In the genomic region with DNA sequence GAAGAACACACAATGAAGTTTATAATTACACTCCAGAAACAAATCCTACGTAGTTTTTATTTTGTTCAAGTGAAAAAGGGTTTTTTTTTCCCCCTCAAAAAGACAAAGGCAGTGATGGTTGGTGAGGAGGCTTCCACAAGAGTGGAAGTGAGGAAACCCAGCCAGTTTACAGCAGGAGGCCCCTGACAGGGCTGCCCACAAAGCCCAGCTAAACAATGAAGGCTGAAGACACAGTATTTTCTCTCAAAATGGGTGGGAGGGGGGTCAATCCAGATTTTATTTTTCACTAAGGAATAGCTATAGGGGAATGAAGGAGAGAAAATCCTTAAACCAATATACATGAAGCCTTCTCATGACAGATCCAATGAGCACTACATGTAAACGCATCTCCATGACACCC, we compare ENCODE assay signal across 26 mouse cellular contexts. TPM values are rescaled to one million over a fixed set of nuclear protein-coding genes. Genes with fewer than 3 reads are reported as not detected.
DNase-seq lines count a peak whose midpoint lies in the region; ATAC-seq and TF ChIP-seq lines count a peak whose summit lies in the region.
"Had no signal": no experiment of that assay in that cellular context is flagged by ENCODE, and none has a peak within 500 bp of the region (broad histone marks: within the 10 kb centered on the region; RNA-seq: fewer than 3 reads in every experiment).

No protein-coding gene starts in this region.

- no peak for ATAC-seq in forebrain, embryonic 14.5 days
- no peak for ATAC-seq in forebrain, embryonic 12.5 days (ENCODE audit: low FRiP score)
- no peak for ATAC-seq in neural tube, embryonic 12.5 days (ENCODE audit: low FRiP score, low read depth)
- no peak for ATAC-seq in hindbrain, postnatal 0 days
- no peak for ATAC-seq in monocyte, adult 5-6 weeks (replicated peaks; ENCODE audit: insufficient number of reproducible peaks, low FRiP score, low TSS enrichment, poor library complexity, severe bottlenecking)
- ATAC-seq: forebrain, embryonic 16.5 days; intestine, postnatal 0 days had no signal

- H3K36me3 ChIP-seq in forebrain, embryonic 14.5 days (ENCODE audit: control insufficient read depth, insufficient read depth, low read length): no peaks in the 10 kb centered on the region
- no peaks in the 10 kb centered on the region for H3K36me3 ChIP-seq in forebrain, embryonic 12.5 days (replicated peaks)
- H3K36me3 ChIP-seq in neural tube, embryonic 12.5 days: no peaks in the 10 kb centered on the region
- no peaks in the 10 kb centered on the region for H3K36me3 ChIP-seq in hindbrain, postnatal 0 days (ENCODE audit: insufficient read depth, low read length)
- H3K36me3 ChIP-seq: embryonic facial prominence, embryonic 15.5 days; heart, embryonic 12.5 days; kidney, embryonic 15.5 days; limb, embryonic 13.5 days; liver, embryonic 13.5 days had no signal

- no peak overlapping the region for H3K4me2 ChIP-seq in forebrain, embryonic 14.5 days (ENCODE audit: low read length)
- H3K4me2 ChIP-seq in forebrain, embryonic 12.5 days: no peak overlapping the region
- H3K4me2 ChIP-seq in neural tube, embryonic 12.5 days (replicated peaks): 0 out of 2 replicates have a peak overlapping the region, but pooled peaks have one; percentile 9
- H3K4me2 ChIP-seq in hindbrain, postnatal 0 days (ENCODE audit: low read depth, low read length): 0 out of 2 replicates have a peak overlapping the region, but pooled peaks have one; percentile 26
- H3K4me2 ChIP-seq: embryonic facial prominence, embryonic 15.5 days; heart, embryonic 12.5 days; kidney, embryonic 15.5 days; limb, embryonic 13.5 days; liver, embryonic 13.5 days had no signal

- no peaks in the 10 kb centered on the region for H3K27me3 ChIP-seq in forebrain, embryonic 14.5 days (replicated peaks; ENCODE audit: control insufficient read depth, insufficient read depth, low read length)
- H3K27me3 ChIP-seq in forebrain, embryonic 12.5 days: peaks cover 14% of the 10 kb centered on the region; the same call in 1 of the 2 replicates
- H3K27me3 ChIP-seq in neural tube, embryonic 12.5 days (replicated peaks): no peaks in the 10 kb centered on the region
- H3K27me3 ChIP-seq in hindbrain, postnatal 0 days (ENCODE audit: insufficient read depth, low read length): no peaks in the 10 kb centered on the region
- H3K27me3 ChIP-seq: embryonic facial prominence, embryonic 15.5 days; heart, embryonic 12.5 days had no signal

- no peaks in the 10 kb centered on the region for H3K9me3 ChIP-seq in forebrain, embryonic 14.5 days (replicated peaks; ENCODE audit: control insufficient read depth, low read length)
- H3K9me3 ChIP-seq in forebrain, embryonic 12.5 days: no peaks in the 10 kb centered on the region
- H3K9me3 ChIP-seq in neural tube, embryonic 12.5 days: no peaks in the 10 kb centered on the region
- no peaks in the 10 kb centered on the region for H3K9me3 ChIP-seq in hindbrain, postnatal 0 days (ENCODE audit: low read length)
- H3K9me3 ChIP-seq: embryonic facial prominence, embryonic 15.5 days; heart, embryonic 12.5 days; kidney, embryonic 15.5 days; limb, embryonic 13.5 days; liver, embryonic 13.5 days had no signal

- no peak overlapping the region for H3K9ac ChIP-seq in forebrain, embryonic 14.5 days (ENCODE audit: low read length)
- H3K9ac ChIP-seq in forebrain, embryonic 12.5 days: no peak overlapping the region
- H3K9ac ChIP-seq in neural tube, embryonic 12.5 days: no peak overlapping the region
- H3K9ac ChIP-seq in hindbrain, postnatal 0 days (replicated peaks; ENCODE audit: low read length): no peak overlapping the region
- H3K9ac ChIP-seq: embryonic facial prominence, embryonic 15.5 days; heart, embryonic 12.5 days; kidney, embryonic 15.5 days; limb, embryonic 13.5 days; liver, embryonic 13.5 days had no signal

- no peak overlapping the region for H3K27ac ChIP-seq in forebrain, embryonic 14.5 days (ENCODE audit: low read depth, low read length)
- H3K27ac ChIP-seq in forebrain, embryonic 12.5 days: no peak overlapping the region
- no peak overlapping the region for H3K27ac ChIP-seq in neural tube, embryonic 12.5 days
- no peak overlapping the region for H3K27ac ChIP-seq in hindbrain, postnatal 0 days
- H3K27ac ChIP-seq: embryonic facial prominence, embryonic 15.5 days; kidney, embryonic 15.5 days; limb, embryonic 13.5 days; liver, embryonic 13.5 days had no signal

- peak; percentile 33 for DNase-seq in forebrain, embryonic 14.5 days (ENCODE audit: low spot score)
- DNase-seq in neural tube, embryonic 10.5 days (ENCODE audit: extremely low spot score, low spot score): no peak
- DNase-seq in embryo, embryonic 9.5 days (ENCODE audit: extremely low spot score): peak; percentile 14
- DNase-seq in hindbrain, postnatal 0 days (ENCODE audit: low spot score): no peak
- DNase-seq in frontal cortex, postnatal 36 days (ENCODE audit: low spot score in 2 of 2): no peak
- DNase-seq: adrenal gland, postnatal 25 days; cerebellum, adult 9-11 months; gastrocnemius, postnatal 14 days; heart, postnatal 10 days; kidney, postnatal 36 days; layer of hippocampus, postnatal 36 days; liver, embryonic 13.5 days; lung, adult 2 months; lung, postnatal 36 days; right cerebral cortex, postnatal 25 days; spleen, adult 18-20 months had no signal

- 19% methylated on average over 2 of the region's 2 CpGs for WGBS in forebrain, embryonic 14.5 days
- WGBS in forebrain, embryonic 12.5 days: 23% methylated on average over 2 of the region's 2 CpGs
- WGBS in neural tube, embryonic 12.5 days: 22% methylated on average over 2 of the region's 2 CpGs
- 32% methylated on average over 2 of the region's 2 CpGs for WGBS in hindbrain, postnatal 0 days

- TF ChIP-seq CTCF in hindbrain, postnatal 0 days (IDR thresholded peaks at IDR 0.05; ENCODE audit: low read depth): no peak

- H3K4me3 ChIP-seq in forebrain, embryonic 14.5 days (ENCODE audit: low read depth, low read length): no peak overlapping the region
- no peak overlapping the region for H3K4me3 ChIP-seq in forebrain, embryonic 12.5 days (replicated peaks)
- no peak overlapping the region for H3K4me3 ChIP-seq in neural tube, embryonic 12.5 days
- no peak overlapping the region for H3K4me3 ChIP-seq in hindbrain, postnatal 0 days (ENCODE audit: low read length)
- H3K4me3 ChIP-seq: embryonic facial prominence, embryonic 15.5 days; heart, embryonic 12.5 days; kidney, embryonic 15.5 days; limb, embryonic 13.5 days; liver, embryonic 13.5 days; megakaryocyte, embryonic 14.5 days had no signal

- peaks cover 18% of the 10 kb centered on the region for H3K4me1 ChIP-seq in forebrain, embryonic 14.5 days (ENCODE audit: control insufficient read depth, insufficient read depth, low read length)
- peaks cover 36% of the 10 kb centered on the region for H3K4me1 ChIP-seq in forebrain, embryonic 12.5 days
- H3K4me1 ChIP-seq in neural tube, embryonic 12.5 days: peaks cover 21% of the 10 kb centered on the region; the same call in 1 of the 2 replicates
- 0 out of 2 replicates have a peak, but pooled peaks cover 6% of the 10 kb centered on the region for H3K4me1 ChIP-seq in hindbrain, postnatal 0 days (ENCODE audit: insufficient read depth, low read length)
- H3K4me1 ChIP-seq: liver, embryonic 13.5 days; megakaryocyte, embryonic 14.5 days had no signal

RNA-seq across cellular contexts. Expression of a gene that starts 5.4 kb away (rescaled TPM):
- 18.8 and 20.2 TPM in 2 replicates for polyA plus RNA-seq in forebrain, embryonic 14.5 days (2014; fragmentation: Nextera tagmentation; extraction: Ambion mirVana)
- 34.2 and 41.3 TPM in 2 replicates for polyA plus RNA-seq in forebrain, embryonic 12.5 days (2016; fragmentation: Nextera tagmentation; extraction: Ambion mirVana)
- 52.4 and 55.7 TPM in 2 replicates for polyA plus RNA-seq in neural tube, embryonic 12.5 days (2016; fragmentation: Nextera tagmentation; extraction: Ambion mirVana)
- total RNA-seq in hindbrain, postnatal 0 days (2014; rRNA removed): 31.4 and 33.1 TPM in 2 replicates
- polyA plus RNA-seq in hindbrain, postnatal 0 days (2015; fragmentation: Nextera tagmentation; extraction: Ambion mirVana): 21.2 and 22.2 TPM in 2 replicates
- total RNA-seq in monocyte, adult 5-6 weeks (2017): not detected in 3 replicates

Comparison
In these comparisons a context has a peak if more than half of its experiments do, and no peak if none do; other contexts are left out.
1. DNase-seq: peak in forebrain, embryonic 14.5 days (single experiment) and embryo, embryonic 9.5 days (single experiment); none in neural tube, embryonic 10.5 days (single experiment), hindbrain, postnatal 0 days (single experiment) and frontal cortex, postnatal 36 days (0 of 2).
2. H3K4me2 ChIP-seq: peak in neural tube, embryonic 12.5 days (single experiment) and hindbrain, postnatal 0 days (single experiment); none in forebrain, embryonic 14.5 days (single experiment) and forebrain, embryonic 12.5 days (single experiment).